Mouse (Mus musculus): Measurements from ENCODE around the gene Ptgis. TPM values are rescaled to one million over a fixed set of nuclear protein-coding genes. Genes with fewer than 3 reads are reported as not detected.

Ptgis gene
- polyA plus RNA-seq (2012; rRNA removed; ENCODE audit: low replicate concordance) = 39.1 and 89.7 TPM in 2 replicates

GRCm38 (mm10) chr2:167240008-167240964, at the start of gene Ptgis:
Ptgis (minus strand) TSS chr2:167240604.

DNA sequence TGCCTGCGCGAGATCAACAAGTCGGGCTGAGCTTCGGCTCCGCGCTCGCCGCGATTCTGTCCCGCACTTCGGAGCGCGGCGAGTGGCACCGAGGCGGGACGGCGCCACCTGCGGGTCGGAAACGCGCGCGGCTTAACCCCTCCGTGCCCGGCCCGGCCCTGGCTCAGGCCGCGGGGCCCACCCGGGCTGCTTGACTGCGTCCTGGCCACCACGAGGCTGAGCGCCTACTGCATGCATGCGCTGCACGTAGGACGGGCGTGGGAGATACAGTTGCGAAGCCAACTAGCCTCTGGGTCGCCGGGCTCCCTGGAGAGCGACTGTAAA, 50.4 kb downstream of the Ptgis start, which contains the start of gene Kcnb1:
TSS of gene Kcnb1 (minus strand) at position 80 of the 324 bp plus-strand sequence.

Other genes with a start within 250 kb of the Ptgis start
- 45.6 and 46.8 TPM in 2 replicates for gene Stau1, start 244.3 kb downstream of the Ptgis start, polyA plus RNA-seq (2012; rRNA removed; ENCODE audit: low replicate concordance)
- 25.8 and 35.6 TPM in 2 replicates for gene Ddx27, start 225.4 kb downstream of the Ptgis start, polyA plus RNA-seq (2012; rRNA removed; ENCODE audit: low replicate concordance)
- gene Znfx1, start 177.6 kb downstream of the Ptgis start, polyA plus RNA-seq (2012; rRNA removed; ENCODE audit: low replicate concordance) = 48.4 and 54.2 TPM in 2 replicates
- 25.9 and 46.8 TPM in 2 replicates for gene Kcnb1, start 50.4 kb downstream of the Ptgis start, polyA plus RNA-seq (2012; rRNA removed; ENCODE audit: low replicate concordance)
- 11.8 and 39.0 TPM in 2 replicates for gene B4galt5, start 108.6 kb upstream of the Ptgis start, polyA plus RNA-seq (2012; rRNA removed; ENCODE audit: low replicate concordance)
- gene Slc9a8, start 181.1 kb upstream of the Ptgis start, polyA plus RNA-seq (2012; rRNA removed; ENCODE audit: low replicate concordance) = 39.4 and 57.7 TPM in 2 replicates